Mouse (Mus musculus) kidney, embryonic 16.5 days (tissue): ENCODE measurements around the gene Mast4. TPM values are rescaled to one million over a fixed set of nuclear protein-coding genes. Genes with fewer than 3 reads are reported as not detected.

Experiments used
- ATAC-seq: fragments of 200-750 bp; cut with Nextera tagmentation; 2 replicates; pipeline ENCODE4 v1.8.0; 2017; ENCODE audit warnings: moderate TSS enrichment; ENCODE audit not compliant: low FRiP score, low TSS enrichment
- H3K27ac ChIP-seq: fragments of 300-500 bp; sonication (generic); 2 replicates; pipeline ENCODE4 v1.5.1; 2014; ENCODE audit warnings: low read length
- H3K27me3 ChIP-seq: fragments of 300-500 bp; sonication (generic); 2 replicates; pipeline ENCODE4 v1.6.1; 2014; ENCODE audit warnings: low read length, control low read depth, mixed read lengths; ENCODE audit not compliant: insufficient read depth
- H3K36me3 ChIP-seq: fragments of 300-500 bp; sonication (generic); 2 replicates; pipeline ENCODE4 v1.6.1; 2014; ENCODE audit warnings: low read length, control low read depth, mixed read lengths; ENCODE audit not compliant: insufficient read depth
- H3K4me1 ChIP-seq: fragments of 300-500 bp; sonication (generic); 2 replicates; pipeline ENCODE4 v1.6.1; 2014; ENCODE audit warnings: low read length, control low read depth, mixed read lengths; ENCODE audit not compliant: insufficient read depth
- H3K4me2 ChIP-seq: fragments of 300-500 bp; sonication (generic); replicated peaks from 2 replicates; pipeline ENCODE4 v1.6.1; 2014; ENCODE audit warnings: low read depth, low read length
- H3K4me3 ChIP-seq: fragments of 300-500 bp; sonication (generic); 2 replicates; pipeline ENCODE4 v1.5.1; 2014; ENCODE audit warnings: mild to moderate bottlenecking, low read length
- H3K9ac ChIP-seq: fragments of 300-500 bp; sonication (generic); replicated peaks from 2 replicates; pipeline ENCODE4 v1.6.1; 2014; ENCODE audit warnings: low read length
- H3K9me3 ChIP-seq: fragments of 300-500 bp; sonication (generic); 2 replicates; pipeline ENCODE4 v1.6.1; 2016; ENCODE audit warnings: low read length, control low read depth
- WGBS: fragments of 180-500 bp; shearing (Covaris S2); extraction: QIAGEN DNeasy Blood & Tissue Kit; methylation state at CpG from one replicate; pipeline ENCODE4 v1.1.7; 2014; 5-methylcytosine and 5-hydroxymethylcytosine counted together
- polyA plus RNA-seq: library from polyadenylated mRNA; unstranded; fragments of >200 nt; fragmentation: Nextera tagmentation; extraction: Ambion mirVana; gene quantifications from 2 replicates; pipeline ENCODE4 v1.2.1, GENCODE M21; 2015

Gene Mast4
- polyA plus RNA-seq, 1 experiment from 2014 or later: 19.9 TPM

DNA sequence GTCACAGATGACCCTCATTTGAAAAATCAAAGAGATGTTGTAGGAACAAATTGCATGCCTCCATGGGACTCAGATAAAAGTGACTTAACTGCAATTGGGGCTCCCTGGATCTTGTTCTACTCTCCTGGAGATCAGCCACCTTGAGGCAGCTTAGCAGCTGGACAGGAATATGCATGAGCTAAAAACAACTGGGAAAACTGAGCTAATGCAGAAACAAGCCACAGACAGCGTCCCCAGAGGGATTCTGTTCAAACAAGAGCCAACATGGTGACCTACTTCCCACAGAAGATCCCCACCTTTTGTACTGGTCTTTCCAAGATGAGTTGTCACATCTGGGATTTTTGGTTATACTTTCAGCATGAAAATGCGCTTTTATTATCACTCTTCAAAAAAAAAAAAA is 4.3 kb upstream of the Mast4 start:
- Histone ChIP-seq H3K36me3 (no peaks in the 10 kb centered on the region), H3K4me2 (no peak overlapping the region), H3K4me3 (no peak overlapping the region), H3K9me3 (no peaks in the 10 kb centered on the region), H3K27ac (no peak overlapping the region), H3K9ac (no peak overlapping the region), H3K4me1 (peaks cover 11% of the 10 kb centered on the region), H3K27me3 (peaks cover 25% of the 10 kb centered on the region)
- ATAC-seq: no peak
- 83% methylated on average over 2 of the region's 2 CpGs for WGBS

DNA sequence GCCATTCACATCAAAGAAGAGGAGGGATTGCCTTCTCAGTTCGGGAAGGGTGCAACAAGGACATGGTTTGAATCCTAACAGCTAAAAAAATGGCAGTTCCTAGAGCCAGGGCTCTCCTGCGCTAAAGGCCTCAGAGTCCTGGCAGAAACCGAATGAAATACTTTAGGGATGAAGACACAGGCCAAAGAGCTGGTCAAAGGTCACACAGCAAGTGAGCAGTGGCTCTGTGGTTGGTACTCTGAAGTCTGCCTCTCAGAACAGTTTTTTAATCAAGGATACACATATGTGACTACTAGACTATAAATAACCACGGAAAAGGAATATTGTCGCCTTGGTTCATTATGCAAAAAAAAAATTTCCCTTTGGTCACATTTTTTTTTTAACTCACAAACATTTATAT is 1.9 kb upstream of the Mast4 start:
- no peak overlapping the region for H3K4me3 ChIP-seq

DNA sequence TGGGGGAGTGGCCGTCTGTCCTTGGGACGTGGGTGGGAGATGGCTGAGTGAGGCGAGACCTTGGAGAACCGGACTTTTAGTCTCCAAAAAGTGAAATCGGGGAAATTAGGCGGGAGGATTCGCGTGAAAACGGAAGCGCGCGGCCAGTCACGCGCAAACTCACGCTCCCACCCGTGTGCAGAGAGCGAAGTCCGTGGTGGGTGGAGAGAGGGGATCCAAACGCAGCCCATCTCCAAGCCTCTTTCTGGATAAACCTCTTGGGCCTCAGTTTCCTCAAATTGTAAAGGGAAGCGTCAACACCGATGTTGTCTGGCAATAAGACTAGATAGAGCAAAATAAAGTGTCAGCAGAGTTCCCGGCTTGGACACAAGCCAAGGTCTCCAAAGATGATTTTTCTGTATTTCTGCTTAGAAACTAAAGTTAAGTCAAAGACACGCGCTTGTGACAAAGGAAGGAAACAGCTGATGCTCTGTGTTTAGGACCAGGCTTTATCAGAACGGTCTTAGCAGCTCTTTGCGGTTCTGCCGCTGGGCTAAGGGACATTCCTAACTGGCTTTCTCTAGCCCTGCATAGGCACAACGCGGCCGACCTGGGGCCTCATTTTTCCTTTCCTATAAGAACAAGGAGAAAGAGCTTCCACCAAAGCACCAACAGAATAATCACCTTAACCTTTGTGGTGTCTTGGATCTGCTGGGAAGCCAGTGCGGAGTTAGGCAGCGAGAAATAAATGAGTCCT is 594 bp upstream of the Mast4 start:
- H3K27ac ChIP-seq: no peak overlapping the region
- H3K36me3 ChIP-seq: no peaks in the 10 kb centered on the region
- peak overlapping the region; percentile 96 for H3K4me2 ChIP-seq
- WGBS: 1% methylated on average over 32 of the region's 32 CpGs
- H3K9ac ChIP-seq: peak overlapping the region; percentile 72
- no peak for ATAC-seq
- H3K4me1 ChIP-seq: peaks cover 18% of the 10 kb centered on the region
- H3K4me3 ChIP-seq: peak overlapping the region; percentile 77
- peaks cover 47% of the 10 kb centered on the region for H3K27me3 ChIP-seq
- no peaks in the 10 kb centered on the region for H3K9me3 ChIP-seq

More for the DNA sequence above, 1.9 kb upstream of the Mast4 start:
- no peak for ATAC-seq
- no peaks in the 10 kb centered on the region for H3K9me3 ChIP-seq
- no peak overlapping the region for H3K27ac ChIP-seq
- no peaks in the 10 kb centered on the region for H3K36me3 ChIP-seq
- peaks cover 45% of the 10 kb centered on the region for H3K27me3 ChIP-seq
- 42% methylated on average over 5 of the region's 5 CpGs for WGBS
- H3K4me1 ChIP-seq: peaks cover 18% of the 10 kb centered on the region
- H3K9ac ChIP-seq: no peak overlapping the region
- no peak overlapping the region for H3K4me2 ChIP-seq

DNA sequence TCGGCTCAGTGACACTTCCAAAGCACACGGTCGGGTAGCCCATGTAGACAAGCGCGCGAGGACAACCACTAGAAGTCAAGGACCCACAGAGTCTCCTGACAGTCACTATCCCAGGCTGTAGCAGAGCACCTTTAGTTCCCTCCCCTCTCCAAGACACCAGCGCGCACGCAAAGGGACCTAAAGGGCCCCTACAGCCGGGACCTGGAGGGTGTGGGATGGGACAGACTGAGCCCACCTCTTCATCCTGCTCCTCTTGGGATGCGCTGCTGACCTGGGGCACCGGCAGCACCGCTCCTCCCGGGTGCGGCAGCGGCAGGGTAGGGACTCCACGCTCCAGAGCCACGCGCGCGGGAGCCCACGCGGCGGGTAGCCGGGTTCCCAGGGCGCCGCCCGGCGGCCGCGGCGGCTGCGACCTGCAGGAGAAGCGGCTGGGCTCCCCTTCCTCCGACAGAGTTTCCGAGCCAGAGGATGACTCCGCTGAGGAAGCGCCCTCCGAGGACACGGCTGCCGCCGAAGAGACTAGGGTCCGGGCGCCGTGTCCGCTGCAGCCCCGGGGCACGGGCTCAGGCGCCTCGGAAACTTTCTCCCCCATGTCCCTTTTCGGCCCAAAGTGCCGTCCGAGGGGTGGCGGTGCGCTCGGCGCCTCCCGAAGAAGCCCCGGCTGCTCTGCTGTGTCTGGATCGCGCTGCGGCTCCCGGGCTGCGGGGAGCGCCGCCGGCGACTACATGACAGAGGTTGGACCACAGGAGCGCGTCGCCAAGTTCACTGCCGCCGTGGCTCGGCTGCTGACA is 501 bp downstream of the Mast4 start:
- peak overlapping the region; percentile 96 for H3K4me2 ChIP-seq
- no peak overlapping the region for H3K27ac ChIP-seq

DNA sequence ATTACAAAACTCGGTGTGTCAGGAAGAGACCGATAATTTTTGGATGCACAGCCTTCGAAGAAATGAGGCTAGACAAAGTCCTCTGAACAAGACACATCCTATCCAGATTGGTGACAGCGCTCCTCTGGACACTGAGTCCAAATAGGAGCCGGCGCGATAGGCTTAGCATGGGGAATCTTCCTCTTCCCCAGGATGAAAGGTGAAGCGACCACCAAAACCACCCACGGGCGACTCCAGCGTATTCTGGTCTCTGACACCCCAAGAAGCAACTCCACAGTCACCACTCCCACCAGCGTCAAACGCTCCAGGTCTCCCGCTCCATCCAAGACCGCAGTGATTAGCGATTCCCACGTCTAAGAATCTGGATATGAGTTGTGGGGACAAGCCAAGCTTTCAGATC is 1.1 kb downstream of the Mast4 start:
- Histone ChIP-seq H3K9ac (peak overlapping the region; percentile 72), H3K36me3 (no peaks in the 10 kb centered on the region), H3K27me3 (peaks cover 47% of the 10 kb centered on the region), H3K4me1 (peaks cover 26% of the 10 kb centered on the region), H3K4me3 (peak overlapping the region; percentile 77), H3K4me2 (peak overlapping the region; percentile 96), H3K9me3 (no peaks in the 10 kb centered on the region), H3K27ac (no peak overlapping the region)
- no peak for ATAC-seq
- 2% methylated on average over 17 of the region's 17 CpGs for WGBS

More for the DNA sequence above, 501 bp downstream of the Mast4 start:
- peak; percentile 58 for ATAC-seq
- Histone ChIP-seq H3K9me3 (no peaks in the 10 kb centered on the region), H3K9ac (peak overlapping the region; percentile 72), H3K36me3 (no peaks in the 10 kb centered on the region), H3K4me3 (peak overlapping the region; percentile 77), H3K4me1 (peaks cover 21% of the 10 kb centered on the region), H3K27me3 (peaks cover 47% of the 10 kb centered on the region)
- under 1% methylated on average over 70 of the region's 74 CpGs for WGBS

DNA sequence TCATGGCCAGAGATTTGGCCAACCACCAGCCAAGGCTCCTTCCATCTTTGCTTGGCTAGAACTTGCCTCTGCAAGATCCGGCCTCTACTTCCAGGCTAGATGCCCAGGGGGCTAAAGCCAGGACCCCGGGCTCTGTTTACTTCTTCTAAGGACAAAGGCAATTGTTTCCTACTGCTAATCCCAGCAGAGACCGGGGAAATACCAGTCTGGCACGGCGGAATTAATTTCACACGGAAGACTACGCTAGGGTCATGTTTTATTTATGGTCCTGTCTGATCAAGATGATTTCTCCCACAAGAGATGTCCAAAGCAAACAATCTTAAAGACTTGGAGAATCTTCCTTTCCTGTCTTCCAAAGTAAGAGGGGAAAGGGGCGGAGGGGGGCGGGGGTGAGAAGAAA is 1.6 kb downstream of the Mast4 start:
- no peak for ATAC-seq
- WGBS: 12% methylated on average over 9 of the region's 9 CpGs
- Histone ChIP-seq H3K9ac (no peak overlapping the region), H3K27ac (no peak overlapping the region), H3K36me3 (no peaks in the 10 kb centered on the region), H3K9me3 (no peaks in the 10 kb centered on the region), H3K4me2 (peak overlapping the region; percentile 96), H3K4me3 (peak overlapping the region; percentile 77), H3K4me1 (peaks cover 30% of the 10 kb centered on the region), H3K27me3 (peaks cover 47% of the 10 kb centered on the region)

DNA sequence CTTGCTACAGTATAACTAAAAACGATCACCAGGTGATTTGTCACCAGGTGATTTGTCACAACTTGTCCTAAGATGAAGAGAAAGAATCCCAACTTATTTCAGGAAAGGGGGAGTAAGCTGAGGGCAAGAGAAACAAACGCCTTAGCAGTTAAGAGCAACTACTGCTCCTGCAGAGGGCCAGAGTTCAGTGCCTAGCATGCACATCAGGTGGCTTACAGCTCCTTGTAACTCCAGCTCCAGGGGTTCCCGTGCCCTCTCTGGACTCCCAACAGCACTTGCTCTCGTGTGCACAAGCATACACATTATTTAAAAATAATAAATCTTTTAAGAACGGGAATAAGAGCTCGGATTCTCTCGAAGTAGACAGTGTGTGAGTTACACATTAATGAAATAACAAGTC is 3.2 kb downstream of the Mast4 start:
- no peak for ATAC-seq
- no peak overlapping the region for H3K4me2 ChIP-seq
- H3K9me3 ChIP-seq: no peaks in the 10 kb centered on the region
- no peak overlapping the region for H3K9ac ChIP-seq
- H3K4me1 ChIP-seq: peaks cover 36% of the 10 kb centered on the region
- H3K27me3 ChIP-seq: peaks cover 40% of the 10 kb centered on the region
- WGBS: 44% methylated on average over 7 of the region's 7 CpGs
- no peaks in the 10 kb centered on the region for H3K36me3 ChIP-seq
- H3K27ac ChIP-seq: no peak overlapping the region
- H3K4me3 ChIP-seq: no peak overlapping the region

DNA sequence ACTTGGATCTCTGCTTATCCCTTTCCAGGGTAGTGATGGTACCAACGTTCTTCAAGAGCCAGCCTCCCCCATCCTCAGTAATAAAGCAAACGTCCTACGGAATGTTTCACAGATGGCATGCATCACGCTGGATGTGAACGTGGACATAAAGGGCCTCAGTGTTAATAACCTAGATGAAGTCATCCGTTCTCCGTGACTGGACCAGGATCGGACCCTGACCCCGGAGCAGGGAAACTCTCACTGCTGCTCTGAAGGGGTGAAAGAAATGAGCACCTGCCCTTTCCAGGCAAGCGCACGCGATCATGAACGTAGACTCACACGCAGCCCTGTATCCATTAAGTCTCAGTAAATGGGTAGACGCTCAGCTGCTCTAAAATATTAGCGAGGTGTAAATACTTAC is 6.0 kb downstream of the Mast4 start:
- ATAC-seq: peak; percentile 56
- no peak overlapping the region for H3K27ac ChIP-seq
- no peaks in the 10 kb centered on the region for H3K36me3 ChIP-seq
- no peaks in the 10 kb centered on the region for H3K9me3 ChIP-seq
- peaks cover 23% of the 10 kb centered on the region for H3K4me1 ChIP-seq
- H3K27me3 ChIP-seq: peaks cover 19% of the 10 kb centered on the region
- 29% methylated on average over 16 of the region's 16 CpGs for WGBS
- H3K9ac ChIP-seq: no peak overlapping the region
- H3K4me2 ChIP-seq: peak overlapping the region; percentile 7
- no peak overlapping the region for H3K4me3 ChIP-seq

DNA sequence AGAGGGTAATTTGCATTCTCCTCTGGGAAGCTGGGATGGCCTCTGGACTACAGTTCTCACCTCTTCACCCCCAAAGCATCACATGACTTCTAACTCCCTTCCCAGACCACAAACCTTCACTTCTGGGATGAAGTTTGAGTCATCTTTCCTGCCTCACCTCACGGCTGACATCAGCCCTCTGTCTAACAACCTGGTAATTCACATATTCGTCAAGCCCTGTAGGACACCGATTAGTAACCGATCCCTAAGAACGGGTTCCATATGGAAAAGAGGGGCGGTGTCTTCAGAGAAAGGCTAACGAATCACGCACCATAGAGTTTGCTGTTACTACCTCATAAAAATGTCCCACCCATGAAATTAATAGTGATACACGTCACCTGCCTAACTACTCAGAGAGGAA is 6.5 kb downstream of the Mast4 start:
- Histone ChIP-seq H3K36me3 (no peaks in the 10 kb centered on the region), H3K9me3 (no peaks in the 10 kb centered on the region; the same call in 1 of the 2 replicates), H3K27me3 (peaks cover 16% of the 10 kb centered on the region), H3K27ac (no peak overlapping the region), H3K4me2 (peak overlapping the region; percentile 7), H3K4me1 (peaks cover 22% of the 10 kb centered on the region), H3K4me3 (no peak overlapping the region), H3K9ac (no peak overlapping the region)
- no peak; the same call in 1 of the 2 replicates for ATAC-seq
- WGBS: 25% methylated on average over 9 of the region's 9 CpGs

DNA sequence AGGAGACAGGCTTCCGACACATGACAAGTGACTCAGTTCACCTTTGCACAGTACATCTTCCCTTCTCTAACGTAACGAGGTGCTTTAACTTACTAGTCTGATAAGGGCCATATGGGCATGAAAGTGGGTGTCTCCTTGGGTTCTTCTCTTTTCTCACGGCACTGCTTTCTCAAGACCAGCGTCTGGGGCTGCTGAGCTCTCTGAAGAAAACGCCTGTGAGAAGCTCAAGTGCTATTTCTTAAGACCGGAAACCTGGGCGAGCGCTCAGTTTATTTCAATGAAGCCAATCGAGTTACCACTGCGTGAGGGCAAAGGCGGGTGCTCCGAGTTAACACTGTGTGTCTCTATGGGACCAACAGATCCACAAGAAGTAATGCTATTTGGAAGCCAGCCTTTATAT is 8.1 kb downstream of the Mast4 start:
- Histone ChIP-seq H3K27me3 (peaks cover 2% of the 10 kb centered on the region; the same call in 1 of the 2 replicates), H3K9ac (no peak overlapping the region), H3K9me3 (peaks cover 7% of the 10 kb centered on the region), H3K4me2 (no peak overlapping the region), H3K4me3 (no peak overlapping the region), H3K27ac (no peak overlapping the region), H3K36me3 (no peaks in the 10 kb centered on the region), H3K4me1 (peaks cover 18% of the 10 kb centered on the region)
- WGBS: 75% methylated on average over 13 of the region's 13 CpGs
- no peak for ATAC-seq
